Mouse (Mus musculus): ENCODE results near the gene Gpr179.

Gene Gpr179

DNA sequence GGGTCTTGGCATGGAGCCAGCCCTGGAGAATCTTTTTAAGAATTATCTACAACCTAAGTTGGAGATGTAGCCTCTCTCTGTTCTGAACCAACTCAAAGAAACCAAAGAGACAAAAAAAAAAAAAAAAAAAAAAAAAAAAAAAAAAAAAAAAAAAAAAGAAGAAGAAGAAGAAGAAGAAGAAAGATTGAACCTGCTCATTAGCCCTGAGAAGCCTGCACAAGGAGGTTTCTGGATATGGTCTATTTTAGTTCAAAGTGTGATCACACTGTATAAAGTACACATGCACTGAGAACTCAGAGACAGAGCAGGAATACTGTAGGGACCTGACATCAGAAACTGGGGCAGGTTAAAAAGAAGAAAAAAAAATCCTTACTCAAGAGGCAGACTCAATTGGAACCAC is 64.2 kb downstream of the Gpr179 start:
- in situ Hi-C loops (cut with MseI, MboI): no loop called here

DNA sequence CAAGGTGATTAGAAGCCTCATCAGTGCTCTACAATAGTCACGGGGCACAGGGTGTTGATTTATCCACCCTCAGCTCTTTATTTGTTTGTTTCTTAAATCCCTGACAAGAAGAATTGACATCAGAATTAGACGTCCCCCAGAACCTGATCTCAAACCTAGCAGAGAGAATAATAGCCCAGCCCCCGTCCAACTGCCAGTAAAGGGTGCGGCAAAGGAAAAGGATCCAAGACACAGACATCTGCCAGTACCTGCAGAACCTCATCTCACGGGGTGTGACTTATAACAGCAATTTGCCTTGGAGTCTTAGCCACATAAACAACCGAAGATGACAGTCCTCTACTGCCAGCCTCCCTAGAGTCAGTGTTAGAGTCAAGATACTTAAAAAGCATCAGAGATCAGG is 64.9 kb downstream of the Gpr179 start:
- in situ Hi-C loops (cut with MseI, MboI): no loop called here

DNA sequence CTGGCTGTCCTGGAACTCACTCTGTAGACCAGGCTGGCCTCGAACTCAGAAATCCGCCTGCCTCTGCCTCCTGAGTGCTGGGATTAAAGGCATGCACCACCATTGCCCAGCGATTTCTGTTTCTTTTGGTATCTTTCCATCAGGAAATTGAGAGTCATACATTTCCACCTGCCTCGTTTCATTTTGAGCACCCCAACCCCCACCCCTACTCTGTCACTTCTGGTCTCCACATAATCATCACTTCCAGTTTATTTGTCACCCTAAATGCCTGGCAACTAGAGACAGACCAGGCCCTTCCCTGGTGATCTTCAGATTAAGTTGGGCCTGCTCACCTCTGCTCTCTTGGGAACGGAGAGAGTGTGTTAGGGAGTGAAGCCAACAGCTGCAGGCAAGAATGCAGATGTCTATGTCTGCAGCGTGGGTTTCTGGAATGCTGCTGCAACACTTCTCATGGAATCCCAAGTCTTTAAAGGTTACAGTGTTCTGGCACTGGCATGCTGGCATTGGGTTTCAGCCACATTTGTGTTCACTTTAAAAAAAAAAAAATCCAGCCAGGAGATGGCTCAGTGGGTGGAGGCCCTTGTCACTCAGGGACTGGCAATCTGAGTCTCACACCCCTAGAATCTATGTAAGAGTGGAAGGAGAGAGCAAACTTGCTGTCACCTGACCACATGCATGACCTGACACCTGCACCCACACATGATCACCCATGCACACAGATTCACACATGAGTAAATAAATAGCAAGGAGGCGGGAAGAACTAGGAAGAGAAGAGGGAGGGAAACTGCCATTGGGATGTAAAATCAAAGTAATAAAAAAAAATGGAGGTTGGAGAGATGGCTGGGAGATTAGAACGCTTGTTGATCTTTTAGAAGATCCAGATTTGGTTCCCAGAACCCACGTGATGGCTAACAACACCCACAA is 65.8 kb downstream of the Gpr179 start:
- in situ Hi-C loops (cut with MseI, MboI): no loop called here

DNA sequence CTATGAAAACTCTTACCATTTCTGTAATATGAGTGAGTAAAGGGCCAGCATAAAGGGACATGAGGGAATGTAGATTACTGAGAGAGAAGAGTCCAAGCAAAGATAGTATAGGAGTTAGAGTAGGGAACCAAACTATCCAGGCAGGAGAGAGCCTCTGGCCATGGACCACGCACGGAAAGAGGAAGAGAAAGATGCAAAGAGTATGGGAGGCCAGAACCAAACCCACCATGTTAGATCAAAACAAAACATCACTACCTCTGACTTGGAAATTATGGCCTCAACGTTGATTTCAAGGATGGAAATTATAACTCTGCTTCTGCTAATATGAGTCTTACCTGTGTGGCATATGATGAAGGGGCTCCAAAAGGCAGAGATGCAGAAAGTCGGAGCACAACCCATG is 67.0 kb downstream of the Gpr179 start:
- in situ Hi-C loops (cut with MseI, MboI): no loop called here

DNA sequence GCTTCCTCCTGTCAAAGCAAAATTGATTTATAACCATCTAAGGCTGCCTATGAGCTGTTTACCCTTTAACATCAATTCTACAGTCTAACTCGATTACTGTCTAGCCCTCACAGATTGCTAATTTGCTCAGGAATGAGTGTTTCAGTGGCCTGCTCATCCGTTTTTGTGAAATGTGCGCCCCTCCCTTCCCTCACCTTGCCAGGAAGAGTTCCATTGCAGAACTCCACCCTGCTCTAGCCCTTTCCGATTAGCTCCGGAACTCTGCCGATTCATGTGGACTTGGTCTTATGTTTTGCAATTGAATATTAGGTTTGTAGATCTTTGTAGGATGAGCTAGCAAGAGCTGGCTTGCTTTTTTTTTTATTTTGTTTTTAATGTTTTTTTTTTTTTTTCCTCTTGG is 69.7 kb downstream of the Gpr179 start:
- in situ Hi-C loops (cut with MseI, MboI): no loop called here
